Comparison of ENCODE assay signal across 8 mouse cellular contexts in genomic region chr17:56425584-56425914, GRCm38 (mm10). TPM values are rescaled to one million over a fixed set of nuclear protein-coding genes. Genes with fewer than 3 reads are reported as not detected.
A peak's percentile ranks its signal among the peaks of the same experiment; 100 is the strongest.
DNase-seq lines count a peak whose midpoint lies in the region; ATAC-seq and TF ChIP-seq lines count a peak whose summit lies in the region.

No protein-coding gene starts in this region.

- H3K36me3 ChIP-seq in hindbrain, embryonic 15.5 days, result peaks cover 72% of the 10 kb centered on the region

- H3K4me1 ChIP-seq in hindbrain, embryonic 15.5 days (replicated peaks), result peaks cover 11% of the 10 kb centered on the region

- peak overlapping the region; percentile 72 for H3K27ac ChIP-seq in gastrocnemius, adult 2 months
- H3K27ac ChIP-seq in hindbrain, embryonic 15.5 days (replicated peaks), result no peak overlapping the region

- peak; percentile 98; the same call in 1 of the 2 replicates for TF ChIP-seq CTCF in gastrocnemius, adult 2 months (IDR thresholded peaks at IDR 0.05)

- 1% methylated on average over 46 of the region's 47 CpGs for WGBS in hindbrain, embryonic 15.5 days

- H3K4me2 ChIP-seq in hindbrain, embryonic 15.5 days, result peak overlapping the region; percentile 52

- peak overlapping the region; percentile 77 for H3K4me3 ChIP-seq in gastrocnemius, adult 2 months
- peak overlapping the region; percentile 26 for H3K4me3 ChIP-seq in hindbrain, embryonic 15.5 days

- H3K27me3 ChIP-seq in hindbrain, embryonic 15.5 days, result no peaks in the 10 kb centered on the region

- no peaks in the 10 kb centered on the region for H3K9me3 ChIP-seq in hindbrain, embryonic 15.5 days

- H3K9ac ChIP-seq in hindbrain, embryonic 15.5 days, result peak overlapping the region; percentile 30

- ATAC-seq in hindbrain, embryonic 15.5 days (ENCODE audit: low FRiP score, low read depth), result peak; percentile 72
- peak; percentile 90 for ATAC-seq in megakaryocyte, adult 5-6 weeks (ENCODE audit: poor library complexity, severe bottlenecking)

- peak; percentile 77 for DNase-seq in R1 (ENCODE audit: low read depth, low spot score)
- peak; percentile 89 to 91 for DNase-seq in cerebellum, postnatal 10 days
- DNase-seq in gastrocnemius, adult 2 months, result peak; percentile 89
- peak; percentile 58 to 78 for DNase-seq in left cerebral cortex, adult 8-10 months (ENCODE audit: low spot score in 2 of 2)
- DNase-seq in retina, postnatal 1 day, result peak; percentile 88
- peak; percentile 97 for DNase-seq in thymus, postnatal 4 days

- intact Hi-C loops in gastrocnemius, adult 2 months (cut with DNase I), result loop anchor here (1.0 to 10.0 kb wide), 4 partner anchors 37 to 129 kb away; partner anchors contain the start of gene Gm20219

RNA-seq across cellular contexts. Expression of gene Ptprs, which starts 50.7 kb away (rescaled TPM):
- total RNA-seq in gastrocnemius, adult 2 months (2021), result 10 to 100 TPM; 29.6 to 43.1 TPM
- polyA plus RNA-seq in hindbrain, embryonic 15.5 days (2015; fragmentation: Nextera tagmentation; extraction: Ambion mirVana), result 277 and 302 TPM in 2 replicates
- 100 to 1,000 TPM; 559 to 588 (median 565) TPM for total RNA-seq in left cerebral cortex, adult 8-10 months (2022)
- total RNA-seq in megakaryocyte, adult 5-6 weeks (2015), result 18.1 and 18.6 TPM in 2 replicates
- 17.3 and 52.6 TPM in 2 replicates for total RNA-seq in megakaryocyte, adult 5-6 weeks (2017)

Comparison
In these comparisons a context has a peak if more than half of its experiments do, and no peak if none do; other contexts are left out.
1. RNA of gene Ptprs, which starts 50.7 kb away (total RNA-seq): 559 to 588 TPM in left cerebral cortex, adult 8-10 months; 29.6 to 43.1 TPM in gastrocnemius, adult 2 months and 17.3 to 52.6 TPM in megakaryocyte, adult 5-6 weeks; every median in the first group is over 10 times any median in the second.
2. Peak in every context shown above with its lines, with median percentiles within 50 percentile points of each other: DNase-seq.